Mouse (Mus musculus): ENCODE results near the gene Unc13c.

DNA sequence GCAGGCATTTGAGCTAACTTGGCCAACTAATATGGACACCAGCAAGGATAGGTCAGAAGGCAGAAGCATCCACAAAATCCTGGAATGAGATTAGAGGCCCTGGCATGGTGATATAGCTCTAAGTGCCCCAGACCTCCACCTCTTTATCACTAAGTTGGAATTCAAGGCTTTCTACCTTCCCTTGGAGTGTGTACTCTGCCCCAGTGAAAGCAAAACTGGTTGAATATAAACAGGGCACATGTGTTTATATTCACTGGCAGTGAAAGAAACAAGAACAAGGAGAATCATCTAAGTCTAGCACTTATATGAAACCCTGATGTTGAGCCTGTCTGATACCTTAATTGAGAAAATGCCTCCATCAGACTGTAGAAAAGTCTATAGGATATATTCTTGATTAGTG is 19.3 kb upstream of the Unc13c start:
- no peak for TF ChIP-seq POLR2A (IDR thresholded peaks at IDR 0.05; ENCODE audit: control insufficient read depth, extremely low read depth, insufficient read depth, low read length, poor library complexity)
- no peak for TF ChIP-seq CTCF (IDR thresholded peaks at IDR 0.05; ENCODE audit: borderline replicate concordance, control insufficient read depth, extremely low read depth, insufficient read depth, low read length, poor library complexity)
